Mouse (Mus musculus): Measurements from ENCODE around the gene Lipc. TPM values are rescaled to one million over a fixed set of nuclear protein-coding genes. Genes with fewer than 3 reads are reported as not detected.

The Lipc gene
- polyA plus RNA-seq, 1 experiment from 2014 or later = 0.22 TPM

- Histone ChIP-seq H3K4me1 (replicated peaks; ENCODE audit: control insufficient read depth, insufficient read depth, low read length) (no peaks in the 10 kb centered on the region), H3K36me3 (ENCODE audit: control insufficient read depth, insufficient read depth) (no peaks in the 10 kb centered on the region), H3K4me3 (replicated peaks; ENCODE audit: low read length) (no peak overlapping the region), H3K9ac (replicated peaks; ENCODE audit: low read depth, low read length) (no peak overlapping the region), H3K27ac (ENCODE audit: low read length) (no peak overlapping the region), H3K27me3 (replicated peaks; ENCODE audit: control insufficient read depth, insufficient read depth, low read length) (no peaks in the 10 kb centered on the region), H3K9me3 (ENCODE audit: control insufficient read depth, low read length) (no peaks in the 10 kb centered on the region; the same call in 1 of the 2 replicates), H3K4me2 (ENCODE audit: low read length) (no peak overlapping the region)
- ATAC-seq = no peak
- whole genome bisulfite sequencing = 59% methylated on average over 1 of the region's 1 CpGs
These were observed 25.4 kb upstream of the Lipc start for GRCm38 (mm10) chr9:70977392-70977791.

GRCm38 (mm10) chr9:70975921-70976320 lies 23.9 kb upstream of the Lipc start:
- no peak overlapping the region for H3K4me3 ChIP-seq (replicated peaks; ENCODE audit: low read length)
- ATAC-seq = no peak
- WGBS = 93% methylated on average over 2 of the region's 2 CpGs
- no peaks in the 10 kb centered on the region for H3K27me3 ChIP-seq (replicated peaks; ENCODE audit: control insufficient read depth, insufficient read depth, low read length)
- H3K9me3 ChIP-seq (ENCODE audit: control insufficient read depth, low read length) = no peaks in the 10 kb centered on the region; the same call in 1 of the 2 replicates
- H3K27ac ChIP-seq (ENCODE audit: low read length) = no peak overlapping the region
- no peaks in the 10 kb centered on the region for H3K4me1 ChIP-seq (replicated peaks; ENCODE audit: control insufficient read depth, insufficient read depth, low read length)
- H3K36me3 ChIP-seq (ENCODE audit: control insufficient read depth, insufficient read depth) = no peaks in the 10 kb centered on the region
- no peak overlapping the region for H3K4me2 ChIP-seq (ENCODE audit: low read length)
- no peak overlapping the region for H3K9ac ChIP-seq (replicated peaks; ENCODE audit: low read depth, low read length)

GRCm38 (mm10) chr9:70973286-70973685 lies 21.3 kb upstream of the Lipc start:
- Histone ChIP-seq H3K9me3 (ENCODE audit: control insufficient read depth, low read length) (no peaks in the 10 kb centered on the region), H3K27ac (ENCODE audit: low read length) (no peak overlapping the region), H3K4me2 (ENCODE audit: low read length) (no peak overlapping the region), H3K27me3 (replicated peaks; ENCODE audit: control insufficient read depth, insufficient read depth, low read length) (no peaks in the 10 kb centered on the region), H3K4me3 (replicated peaks; ENCODE audit: low read length) (no peak overlapping the region), H3K4me1 (replicated peaks; ENCODE audit: control insufficient read depth, insufficient read depth, low read length) (no peaks in the 10 kb centered on the region), H3K36me3 (ENCODE audit: control insufficient read depth, insufficient read depth) (no peaks in the 10 kb centered on the region), H3K9ac (replicated peaks; ENCODE audit: low read depth, low read length) (no peak overlapping the region)
- no peak for ATAC-seq

GRCm38 (mm10) chr9:70969244-70969643 lies 17.2 kb upstream of the Lipc start:
- Histone ChIP-seq H3K27ac (ENCODE audit: low read length) (no peak overlapping the region), H3K4me3 (replicated peaks; ENCODE audit: low read length) (no peak overlapping the region), H3K4me1 (replicated peaks; ENCODE audit: control insufficient read depth, insufficient read depth, low read length) (0 out of 2 replicates have a peak, but pooled peaks cover 5% of the 10 kb centered on the region), H3K9me3 (ENCODE audit: control insufficient read depth, low read length) (no peaks in the 10 kb centered on the region), H3K4me2 (ENCODE audit: low read length) (no peak overlapping the region), H3K9ac (replicated peaks; ENCODE audit: low read depth, low read length) (no peak overlapping the region), H3K27me3 (replicated peaks; ENCODE audit: control insufficient read depth, insufficient read depth, low read length) (no peaks in the 10 kb centered on the region), H3K36me3 (ENCODE audit: control insufficient read depth, insufficient read depth) (no peaks in the 10 kb centered on the region)
- WGBS = 85% methylated on average over 3 of the region's 3 CpGs
- no peak for ATAC-seq

- no peak overlapping the region for H3K4me3 ChIP-seq (replicated peaks; ENCODE audit: low read length)
- 0 out of 2 replicates have a peak, but pooled peaks cover 5% of the 10 kb centered on the region for H3K4me1 ChIP-seq (replicated peaks; ENCODE audit: control insufficient read depth, insufficient read depth, low read length)
- ATAC-seq = no peak
- H3K9ac ChIP-seq (replicated peaks; ENCODE audit: low read depth, low read length) = no peak overlapping the region
- H3K36me3 ChIP-seq (ENCODE audit: control insufficient read depth, insufficient read depth) = no peaks in the 10 kb centered on the region
- H3K27me3 ChIP-seq (replicated peaks; ENCODE audit: control insufficient read depth, insufficient read depth, low read length) = no peaks in the 10 kb centered on the region
- H3K27ac ChIP-seq (ENCODE audit: low read length) = no peak overlapping the region
- H3K9me3 ChIP-seq (ENCODE audit: control insufficient read depth, low read length) = no peaks in the 10 kb centered on the region
- WGBS = 75% methylated on average over 17 of the region's 17 CpGs
- no peak overlapping the region for H3K4me2 ChIP-seq (ENCODE audit: low read length)
These were observed 14.3 kb upstream of the Lipc start for GRCm38 (mm10) chr9:70965999-70966994.

GRCm38 (mm10) chr9:70965422-70965821 lies 13.4 kb upstream of the Lipc start:
- WGBS = 93% methylated on average over 2 of the region's 2 CpGs
- no peak overlapping the region for H3K4me3 ChIP-seq (replicated peaks; ENCODE audit: low read length)
- H3K4me2 ChIP-seq (ENCODE audit: low read length) = no peak overlapping the region
- no peak overlapping the region for H3K27ac ChIP-seq (ENCODE audit: low read length)
- no peaks in the 10 kb centered on the region for H3K36me3 ChIP-seq (ENCODE audit: control insufficient read depth, insufficient read depth)
- H3K4me1 ChIP-seq (replicated peaks; ENCODE audit: control insufficient read depth, insufficient read depth, low read length) = 0 out of 2 replicates have a peak, but pooled peaks cover 5% of the 10 kb centered on the region
- no peak overlapping the region for H3K9ac ChIP-seq (replicated peaks; ENCODE audit: low read depth, low read length)
- no peaks in the 10 kb centered on the region for H3K9me3 ChIP-seq (ENCODE audit: control insufficient read depth, low read length)
- ATAC-seq = no peak
- H3K27me3 ChIP-seq (replicated peaks; ENCODE audit: control insufficient read depth, insufficient read depth, low read length) = no peaks in the 10 kb centered on the region

- 0 out of 2 replicates have a peak, but pooled peaks cover 5% of the 10 kb centered on the region for H3K4me1 ChIP-seq (replicated peaks; ENCODE audit: control insufficient read depth, insufficient read depth, low read length)
- no peak overlapping the region for H3K9ac ChIP-seq (replicated peaks; ENCODE audit: low read depth, low read length)
- no peaks in the 10 kb centered on the region for H3K9me3 ChIP-seq (ENCODE audit: control insufficient read depth, low read length)
- no peak overlapping the region for H3K4me3 ChIP-seq (replicated peaks; ENCODE audit: low read length)
- no peak for ATAC-seq
- no peak overlapping the region for H3K27ac ChIP-seq (ENCODE audit: low read length)
- H3K36me3 ChIP-seq (ENCODE audit: control insufficient read depth, insufficient read depth) = no peaks in the 10 kb centered on the region
- no peak overlapping the region for H3K4me2 ChIP-seq (ENCODE audit: low read length)
- no peaks in the 10 kb centered on the region for H3K27me3 ChIP-seq (replicated peaks; ENCODE audit: control insufficient read depth, insufficient read depth, low read length)
- 79% methylated on average over 4 of the region's 4 CpGs for WGBS
These were observed 13.0 kb upstream of the Lipc start for GRCm38 (mm10) chr9:70965011-70965410.

- WGBS = 77% methylated on average over 7 of the region's 7 CpGs
- H3K27ac ChIP-seq (ENCODE audit: low read length) = no peak overlapping the region
- ATAC-seq = no peak; the same call in 1 of the 2 replicates
These were observed 11.4 kb upstream of the Lipc start for GRCm38 (mm10) chr9:70963461-70963891.

GRCm38 (mm10) chr9:70962781-70963455 lies 10.9 kb upstream of the Lipc start:
- Histone ChIP-seq H3K9ac (replicated peaks; ENCODE audit: low read depth, low read length) (no peak overlapping the region), H3K27ac (ENCODE audit: low read length) (no peak overlapping the region), H3K4me1 (replicated peaks; ENCODE audit: control insufficient read depth, insufficient read depth, low read length) (0 out of 2 replicates have a peak, but pooled peaks cover 5% of the 10 kb centered on the region), H3K4me2 (ENCODE audit: low read length) (no peak overlapping the region), H3K27me3 (replicated peaks; ENCODE audit: control insufficient read depth, insufficient read depth, low read length) (no peaks in the 10 kb centered on the region), H3K4me3 (replicated peaks; ENCODE audit: low read length) (no peak overlapping the region), H3K36me3 (ENCODE audit: control insufficient read depth, insufficient read depth) (no peaks in the 10 kb centered on the region), H3K9me3 (ENCODE audit: control insufficient read depth, low read length) (no peaks in the 10 kb centered on the region)
- WGBS = 96% methylated on average over 2 of the region's 2 CpGs
- ATAC-seq = no peak

More at GRCm38 (mm10) chr9:70963461-70963891, 11.4 kb upstream of the Lipc start:
- Histone ChIP-seq H3K9me3 (ENCODE audit: control insufficient read depth, low read length) (no peaks in the 10 kb centered on the region), H3K4me1 (replicated peaks; ENCODE audit: control insufficient read depth, insufficient read depth, low read length) (0 out of 2 replicates have a peak, but pooled peaks cover 5% of the 10 kb centered on the region), H3K4me2 (ENCODE audit: low read length) (no peak overlapping the region), H3K4me3 (replicated peaks; ENCODE audit: low read length) (no peak overlapping the region), H3K9ac (replicated peaks; ENCODE audit: low read depth, low read length) (no peak overlapping the region), H3K27me3 (replicated peaks; ENCODE audit: control insufficient read depth, insufficient read depth, low read length) (no peaks in the 10 kb centered on the region), H3K36me3 (ENCODE audit: control insufficient read depth, insufficient read depth) (no peaks in the 10 kb centered on the region)

Measured in forebrain, embryonic 16.5 days (tissue).